Mouse (Mus musculus) splenic B cell, adult 2 months (primary cell): ENCODE results near the gene Ablim1.

Experiments used
- DNase-seq: peaks from one replicate; pipeline ENCODE4 v3.0.0-alpha.2; 2011; ENCODE audit warnings: low read depth, low spot score
- H3K27me3 ChIP-seq: 2 replicates; pipeline ENCODE4 v1.6.1; 2012; ENCODE audit warnings: mild to moderate bottlenecking, low read length, moderate library complexity, mixed read lengths; ENCODE audit not compliant: control insufficient read depth, poor library complexity, insufficient read depth, severe bottlenecking
- H3K36me3 ChIP-seq: 2 replicates; pipeline ENCODE4 v1.6.1; 2012; ENCODE audit warnings: mild to moderate bottlenecking, low read length, moderate library complexity, mixed read lengths; ENCODE audit not compliant: control insufficient read depth, poor library complexity, insufficient read depth, severe bottlenecking

Ablim1 gene

DNA sequence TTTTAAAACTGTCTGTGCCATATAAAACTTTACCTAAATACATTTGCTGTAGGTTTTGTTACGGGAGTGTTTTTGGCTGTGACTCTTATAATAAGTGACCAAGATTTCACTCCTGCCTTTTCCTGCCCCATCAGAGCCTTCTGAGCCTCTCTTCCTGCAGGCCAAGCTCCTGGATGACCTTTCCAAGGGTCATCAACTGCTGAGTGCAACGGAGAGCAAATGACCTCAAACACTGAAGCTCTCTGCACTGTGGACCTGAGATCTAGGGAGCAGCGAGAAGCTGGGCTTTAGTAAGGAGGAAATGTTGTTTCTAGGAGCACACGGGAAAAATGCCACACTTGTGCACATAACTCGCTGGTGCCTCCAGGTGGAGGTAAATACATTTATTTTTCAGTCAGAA lies 199.0 kb downstream of the Ablim1 start:
- DNase-seq: no peak
- Histone ChIP-seq H3K27me3 (no peaks in the 10 kb centered on the region), H3K36me3 (peaks cover 4% of the 10 kb centered on the region; the same call in 1 of the 2 replicates)

DNA sequence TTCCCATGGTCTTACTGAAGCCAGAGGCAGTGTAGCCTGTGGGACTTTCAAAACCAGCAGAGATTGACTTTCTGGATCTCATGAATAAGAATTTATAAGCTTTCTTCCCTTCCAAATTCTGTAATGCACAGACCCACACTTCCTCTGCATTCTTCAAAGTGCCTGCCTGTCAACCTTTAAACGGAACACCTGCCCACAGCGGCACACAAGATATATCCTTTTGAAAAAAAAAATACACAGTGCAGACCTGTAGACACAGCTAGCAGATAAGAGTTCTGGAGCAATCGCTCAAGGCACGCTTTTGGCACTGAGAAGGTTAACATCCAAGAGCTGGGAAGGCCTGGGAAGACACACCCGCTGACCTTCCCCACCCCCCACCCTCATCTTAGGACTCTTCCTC lies 199.8 kb downstream of the Ablim1 start:
- no peak for DNase-seq
- H3K36me3 ChIP-seq: peaks cover 4% of the 10 kb centered on the region; the same call in 1 of the 2 replicates
- no peaks in the 10 kb centered on the region for H3K27me3 ChIP-seq

DNA sequence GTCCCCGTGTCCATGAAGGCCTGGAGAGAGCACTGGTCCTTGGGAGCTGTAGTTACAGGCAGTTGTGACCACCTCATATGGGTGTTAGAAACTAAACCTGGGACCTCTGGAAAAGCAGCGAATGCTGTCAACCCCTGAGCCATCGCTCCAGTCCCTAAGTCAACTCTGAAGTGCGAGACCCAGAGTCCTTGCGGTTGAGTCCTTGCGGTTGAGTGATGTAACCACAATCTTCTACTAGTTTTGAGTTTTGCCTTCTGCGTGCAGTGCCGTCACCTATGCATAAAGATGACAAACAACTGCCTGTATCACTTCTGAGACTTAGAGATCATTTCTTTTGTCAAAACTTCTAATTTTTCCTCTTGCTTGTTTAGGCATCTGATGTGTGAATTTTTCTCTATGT lies 200.7 kb downstream of the Ablim1 start:
- DNase-seq: no peak

DNA sequence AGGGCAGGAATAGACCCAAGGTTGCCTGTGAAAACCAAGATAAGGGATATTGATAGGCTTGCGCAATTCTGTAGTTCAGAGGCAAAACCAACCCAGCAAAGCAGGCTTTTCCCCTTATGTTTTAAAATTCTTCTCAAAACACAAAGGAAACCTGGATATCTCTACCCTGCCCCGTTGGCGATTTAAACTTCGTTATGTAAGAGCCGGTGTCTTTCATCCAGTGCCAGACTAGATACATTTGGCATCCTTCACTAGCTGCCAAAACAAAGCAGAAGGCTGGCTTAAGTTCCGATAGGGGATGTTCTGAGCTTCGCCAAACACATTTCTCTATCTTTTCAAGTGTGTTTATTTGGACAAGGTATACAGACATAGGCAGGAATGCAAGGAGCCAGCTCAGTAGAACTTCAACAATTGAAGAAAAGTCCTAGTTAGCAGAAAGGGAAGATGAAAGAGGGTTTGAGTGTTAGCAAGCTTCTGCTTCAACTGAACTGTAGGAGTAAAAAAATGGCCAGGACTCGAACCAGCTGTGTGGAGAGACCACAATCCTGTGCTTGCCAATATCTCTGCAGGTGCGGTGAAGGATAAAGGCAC lies 201.8 kb downstream of the Ablim1 start:
- Histone ChIP-seq H3K36me3 (peaks cover 4% of the 10 kb centered on the region; the same call in 1 of the 2 replicates), H3K27me3 (no peaks in the 10 kb centered on the region)
- DNase-seq: peak; percentile 77

More for the DNA sequence above, 200.7 kb downstream of the Ablim1 start:
- no peaks in the 10 kb centered on the region for H3K27me3 ChIP-seq
- H3K36me3 ChIP-seq: peaks cover 4% of the 10 kb centered on the region; the same call in 1 of the 2 replicates

DNA sequence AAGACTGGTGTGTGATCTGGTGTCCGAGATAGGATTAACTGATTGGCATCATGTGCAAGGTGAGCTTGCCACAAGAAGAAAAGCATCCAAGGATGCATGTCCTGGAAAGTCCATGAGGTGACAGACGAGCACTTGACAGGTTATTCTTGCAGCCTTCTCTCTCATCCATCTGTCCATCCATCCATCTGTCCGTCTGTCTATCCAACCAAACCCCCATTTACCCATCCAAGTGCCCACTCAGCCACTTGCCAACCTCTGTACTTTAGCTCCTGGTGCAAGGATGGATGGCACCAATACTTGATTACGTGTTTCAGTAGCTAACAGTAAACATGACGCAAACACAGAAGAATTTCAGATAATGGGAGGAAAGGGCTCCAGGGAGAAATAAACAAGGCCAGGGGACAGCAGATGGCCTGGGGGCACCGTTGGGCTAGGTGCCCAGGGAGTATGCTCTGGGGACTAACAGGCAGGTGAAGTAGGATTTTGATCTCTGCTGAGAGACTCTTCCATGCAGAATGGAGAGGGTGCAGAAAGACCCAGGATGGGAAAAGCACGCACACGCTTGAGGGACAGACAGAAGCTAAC lies 202.4 kb downstream of the Ablim1 start:
- H3K27me3 ChIP-seq: no peaks in the 10 kb centered on the region
- no peak for DNase-seq
- peaks cover 4% of the 10 kb centered on the region; the same call in 1 of the 2 replicates for H3K36me3 ChIP-seq

DNA sequence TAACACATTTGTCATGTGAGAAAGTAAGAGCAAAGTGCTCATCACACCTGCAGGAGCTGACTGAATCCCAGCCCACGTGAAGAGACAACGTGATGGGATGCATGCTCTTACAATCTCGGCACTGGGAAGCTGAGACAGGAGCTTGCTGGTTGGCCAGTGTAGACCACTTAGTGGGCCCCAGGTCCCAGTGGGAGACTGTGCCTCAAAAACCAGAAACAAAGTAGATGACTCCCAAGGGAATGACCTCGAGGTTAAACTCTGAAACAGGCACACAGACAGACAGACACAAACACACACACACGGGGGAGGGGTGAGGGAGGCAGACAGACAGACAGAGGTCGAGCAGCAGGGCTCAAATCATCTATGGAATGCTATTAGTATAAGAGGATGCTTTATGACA lies 203.4 kb downstream of the Ablim1 start:
- H3K27me3 ChIP-seq: no peaks in the 10 kb centered on the region
- DNase-seq: no peak
- H3K36me3 ChIP-seq: peaks cover 7% of the 10 kb centered on the region; the same call in 1 of the 2 replicates

DNA sequence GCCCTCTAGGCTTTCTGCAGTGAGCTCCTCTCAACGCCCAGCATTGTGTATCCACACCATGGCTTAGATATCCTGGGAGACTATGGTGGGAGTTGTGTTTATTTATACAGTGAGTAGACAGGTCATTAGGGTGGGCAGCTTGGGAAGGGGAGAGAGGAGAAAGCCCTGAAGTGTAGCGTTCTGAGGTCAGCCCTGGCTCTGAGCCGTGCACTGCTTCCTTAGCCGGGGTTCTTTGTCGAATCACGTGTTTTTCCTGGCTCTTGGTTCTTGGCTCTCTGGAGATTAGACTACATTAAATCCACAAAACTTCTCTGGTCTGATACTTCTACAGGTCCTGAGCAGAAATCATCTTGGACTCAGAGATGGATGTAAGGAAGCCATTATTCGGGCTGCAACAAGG lies 205.1 kb downstream of the Ablim1 start:
- Histone ChIP-seq H3K36me3 (peaks cover 7% of the 10 kb centered on the region; the same call in 1 of the 2 replicates), H3K27me3 (no peaks in the 10 kb centered on the region)
- DNase-seq: no peak

DNA sequence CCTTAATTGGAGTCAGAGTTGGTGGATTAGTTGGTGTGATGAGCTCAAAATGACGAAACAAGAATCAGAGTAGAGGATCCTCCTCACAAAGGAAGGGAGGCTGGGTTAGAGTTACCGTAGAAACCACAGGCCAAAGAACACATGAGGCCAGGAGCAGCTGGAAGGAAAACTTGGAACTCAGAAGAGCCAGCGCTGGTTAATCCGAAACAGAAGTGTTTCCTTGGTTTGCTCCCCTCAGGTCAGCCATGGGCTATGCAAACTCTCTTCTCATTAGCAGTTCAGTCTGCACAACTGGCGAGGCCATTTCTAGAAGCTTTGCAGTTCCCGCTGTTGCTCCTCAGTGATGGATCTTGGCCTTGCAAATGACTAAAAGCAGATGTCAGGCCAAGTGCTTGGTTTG lies 208.2 kb downstream of the Ablim1 start:
- DNase-seq: no peak
- H3K27me3 ChIP-seq: no peaks in the 10 kb centered on the region
- peaks cover 4% of the 10 kb centered on the region for H3K36me3 ChIP-seq

DNA sequence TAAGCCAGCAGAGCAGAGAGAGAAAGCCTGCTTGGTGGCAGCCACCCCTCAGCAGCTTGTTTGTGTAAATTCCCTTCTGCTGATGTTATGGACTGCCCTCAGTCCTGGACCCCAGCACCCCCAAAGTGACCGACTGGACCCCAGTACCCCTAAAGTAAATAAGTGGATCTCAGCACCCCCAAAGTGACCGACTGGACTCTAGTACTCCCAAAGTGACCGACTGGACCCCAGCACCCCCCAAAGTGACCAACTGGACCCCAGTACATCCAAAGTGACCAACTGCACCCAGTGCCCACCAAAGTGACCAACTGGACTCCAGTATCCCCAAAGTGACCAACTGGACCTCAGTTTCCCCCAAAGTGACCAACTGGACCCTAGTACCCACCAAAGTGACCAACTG lies 208.7 kb downstream of the Ablim1 start:
- H3K27me3 ChIP-seq: no peaks in the 10 kb centered on the region
- peaks cover 4% of the 10 kb centered on the region for H3K36me3 ChIP-seq
- DNase-seq: no peak

DNA sequence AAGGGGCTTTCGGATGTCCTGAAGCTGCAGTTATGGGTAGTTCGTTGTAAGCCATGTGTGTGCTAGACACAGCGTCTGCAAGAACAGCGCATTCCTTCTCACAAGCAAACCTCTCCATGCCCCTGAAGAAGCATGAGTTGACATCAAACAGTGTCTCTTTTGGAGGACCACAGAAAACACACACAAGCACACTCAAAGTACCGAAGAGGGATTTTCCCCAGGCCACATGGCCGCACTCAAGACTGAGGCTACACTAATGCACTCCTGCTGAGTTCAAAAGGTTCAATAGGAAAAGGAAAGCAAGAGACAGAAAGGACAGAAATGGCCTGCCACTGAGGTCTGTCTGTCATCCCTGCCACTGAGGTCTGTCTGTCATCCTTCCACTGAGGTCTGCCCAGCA lies 209.6 kb downstream of the Ablim1 start:
- peaks cover 4% of the 10 kb centered on the region for H3K36me3 ChIP-seq
- no peaks in the 10 kb centered on the region for H3K27me3 ChIP-seq
- no peak for DNase-seq

DNA sequence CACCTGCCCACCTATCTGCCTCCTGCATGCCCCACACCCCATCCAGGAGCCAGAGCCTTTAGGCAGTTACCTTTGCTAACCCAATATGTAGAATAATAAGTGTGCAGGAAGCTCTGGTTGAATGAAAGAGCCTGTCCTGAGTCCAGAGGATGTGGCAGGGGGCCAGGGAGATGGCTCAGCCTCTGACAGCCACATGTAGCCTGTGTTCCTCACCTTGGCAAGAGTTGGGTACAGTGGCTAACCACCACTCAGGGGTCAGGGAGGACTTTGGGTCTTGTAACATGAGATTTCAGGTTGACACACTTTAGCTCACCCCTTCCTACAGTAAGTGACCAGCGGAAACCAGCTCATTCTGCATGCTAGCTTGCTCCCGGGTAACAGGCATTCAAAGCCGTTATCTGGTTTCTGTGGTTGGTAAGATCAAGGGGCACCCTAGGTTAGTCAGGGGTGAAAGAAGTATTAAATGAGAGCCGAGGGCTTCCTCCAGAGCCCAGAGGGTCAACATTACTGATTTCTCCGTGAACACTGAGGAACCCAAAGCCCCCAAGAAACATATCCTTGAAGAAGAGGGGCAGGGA lies 210.5 kb downstream of the Ablim1 start:
- peaks cover 4% of the 10 kb centered on the region for H3K36me3 ChIP-seq
- H3K27me3 ChIP-seq: no peaks in the 10 kb centered on the region
- DNase-seq: no peak

DNA sequence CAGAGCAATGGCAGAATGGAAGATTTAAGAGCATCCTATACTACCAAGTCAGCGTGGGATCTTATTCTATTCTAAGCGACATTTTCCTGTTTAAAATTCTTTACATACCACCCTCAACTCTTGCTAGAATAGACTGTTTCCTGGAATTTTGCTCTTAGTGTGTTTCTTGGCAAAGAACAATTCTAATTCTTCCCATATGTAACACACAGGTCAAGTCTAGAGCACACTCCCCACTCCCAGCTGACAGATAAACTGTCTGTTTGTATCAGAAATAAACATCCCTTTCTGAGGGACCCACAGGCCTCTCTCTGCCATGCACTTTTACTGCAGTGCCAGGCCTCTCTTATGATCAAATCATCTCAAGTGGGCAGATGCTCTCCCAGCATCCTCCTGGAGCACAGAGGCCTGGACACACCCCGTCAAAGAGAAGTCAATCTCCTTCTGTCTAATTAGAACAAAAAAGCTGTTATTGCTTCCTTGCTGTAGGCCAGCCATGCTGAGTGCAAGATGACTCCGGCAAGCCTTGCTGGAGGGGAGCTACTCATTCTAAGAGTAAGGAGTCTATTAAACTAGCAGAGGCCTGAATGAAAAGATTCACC lies 211.3 kb downstream of the Ablim1 start:
- no peak for DNase-seq
- Histone ChIP-seq H3K27me3 (no peaks in the 10 kb centered on the region), H3K36me3 (peaks cover 4% of the 10 kb centered on the region)

DNA sequence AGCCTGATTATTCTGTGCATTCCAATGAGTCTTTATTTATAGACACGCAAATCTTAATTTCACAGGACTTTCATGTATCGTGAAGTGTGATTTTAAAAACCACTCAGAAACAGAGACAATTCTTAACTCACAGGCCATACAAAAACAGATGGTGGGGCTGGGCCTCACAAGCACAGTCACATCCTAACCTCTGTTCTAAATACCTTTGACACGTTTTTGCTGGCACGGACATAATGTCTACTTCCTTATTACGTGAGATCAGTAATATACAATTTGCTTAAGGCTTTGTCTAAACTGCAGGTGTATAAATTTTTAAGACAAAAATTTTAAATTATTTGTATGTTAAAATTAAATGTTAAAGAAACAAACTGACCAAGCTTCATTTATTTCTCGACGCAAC lies 212.7 kb downstream of the Ablim1 start:
- no peak for DNase-seq
- Histone ChIP-seq H3K27me3 (no peaks in the 10 kb centered on the region), H3K36me3 (peaks cover under 1% of the 10 kb centered on the region)

DNA sequence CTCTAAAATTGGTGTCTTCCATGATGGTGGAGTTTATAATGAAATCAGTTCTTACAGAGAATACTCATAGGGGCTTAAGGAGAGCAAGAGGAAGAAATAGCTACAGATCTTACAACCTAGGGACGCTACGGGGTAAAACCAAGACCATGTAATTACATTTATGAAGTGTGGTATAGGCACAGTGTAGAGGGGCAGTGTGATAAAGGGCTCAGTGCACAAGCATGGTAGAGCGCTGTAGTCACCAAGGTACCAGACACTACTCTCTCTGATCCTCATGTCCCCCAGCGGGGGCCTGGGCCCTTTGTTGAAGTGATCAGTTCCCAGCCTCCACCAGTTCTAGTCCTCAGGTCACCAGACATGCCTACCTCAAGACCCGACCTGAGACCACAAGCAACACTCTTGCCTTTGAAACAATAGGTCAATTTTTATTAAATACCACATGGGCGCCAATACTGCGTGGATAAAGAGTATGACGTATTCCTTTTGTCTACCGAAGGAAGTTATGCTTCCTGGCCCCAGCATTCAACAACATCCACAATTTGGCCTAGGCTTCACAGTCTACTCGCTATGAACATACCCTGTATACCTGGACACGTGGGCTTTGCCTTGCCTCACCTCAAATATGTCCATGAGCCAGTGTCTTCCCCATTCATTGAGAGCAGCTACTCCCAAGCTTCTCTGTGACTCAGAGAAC lies 213.8 kb downstream of the Ablim1 start:
- Histone ChIP-seq H3K27me3 (no peaks in the 10 kb centered on the region), H3K36me3 (no peaks in the 10 kb centered on the region; the same call in 1 of the 2 replicates)
- no peak for DNase-seq

DNA sequence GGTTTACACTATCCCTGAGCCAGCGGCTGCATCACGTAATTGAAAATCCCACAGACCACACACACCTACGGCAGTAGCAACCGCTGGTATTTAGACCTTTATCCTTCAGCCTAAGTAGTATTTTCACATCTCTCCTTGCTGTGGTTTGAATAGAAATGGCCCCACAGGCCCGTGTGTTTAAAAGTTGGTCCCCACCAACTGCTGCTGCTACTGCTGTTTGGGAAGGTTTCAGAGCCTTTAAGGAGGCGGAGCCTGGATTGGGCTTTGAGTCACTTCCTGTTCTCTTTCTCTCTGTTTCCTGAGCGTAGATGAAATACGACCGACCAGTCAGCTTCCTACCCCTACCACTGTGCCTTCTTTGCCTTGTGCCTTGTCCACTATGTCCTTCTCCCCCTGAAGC lies 214.7 kb downstream of the Ablim1 start:
- peaks cover 1% of the 10 kb centered on the region for H3K36me3 ChIP-seq
- DNase-seq: peak; percentile 48

More for the DNA sequence above, 214.7 kb downstream of the Ablim1 start:
- no peaks in the 10 kb centered on the region for H3K27me3 ChIP-seq
